8 mouse cellular contexts compared by ENCODE assay signal in genomic region chr12:80110546-80110870, GRCm38 (mm10). TPM values are rescaled to one million over a fixed set of nuclear protein-coding genes. Genes with fewer than 3 reads are reported as not detected.
A peak's percentile ranks its signal among the peaks of the same experiment; 100 is the strongest.
DNase-seq lines count a peak whose midpoint lies in the region; ATAC-seq lines count a peak whose summit lies in the region.

No protein-coding gene starts in this region.

- peak; percentile 45 for DNase-seq in kidney, adult 9 months
- DNase-seq in kidney, adult 11 months, result no peak
- DNase-seq in midbrain, embryonic 14.5 days, result no peak
- DNase-seq in frontal cortex, postnatal 36 days (ENCODE audit: low spot score in 2 of 2), result no peak
- no peak for DNase-seq in adrenal gland, adult 18-20 months (ENCODE audit: low spot score in 2 of 2)
- DNase-seq in thymus, postnatal 25 days, result no peak

- H3K9me3 ChIP-seq in hindbrain, embryonic 13.5 days, result no peaks in the 10 kb centered on the region
- H3K9me3 ChIP-seq in midbrain, embryonic 14.5 days (ENCODE audit: control insufficient read depth, low read length), result no peaks in the 10 kb centered on the region

- 0% methylated on average over 9 of the region's 9 CpGs for WGBS in hindbrain, embryonic 13.5 days
- WGBS in midbrain, embryonic 14.5 days, result under 1% methylated on average over 9 of the region's 9 CpGs

- H3K27me3 ChIP-seq in hindbrain, embryonic 13.5 days, result peaks cover 37% of the 10 kb centered on the region
- peaks cover 34% of the 10 kb centered on the region for H3K27me3 ChIP-seq in midbrain, embryonic 14.5 days (ENCODE audit: control insufficient read depth, insufficient read depth, low read length)

- peak overlapping the region; percentile 55 for H3K27ac ChIP-seq in brown adipose tissue, adult 24 weeks (replicated peaks; ENCODE audit: low read depth, low read length)
- H3K27ac ChIP-seq in hindbrain, embryonic 13.5 days, result peak overlapping the region; percentile 82
- peak overlapping the region; percentile 75 for H3K27ac ChIP-seq in midbrain, embryonic 14.5 days (replicated peaks; ENCODE audit: low read depth, low read length)

- peaks cover 3% of the 10 kb centered on the region; the same call in 1 of the 2 replicates for H3K4me1 ChIP-seq in brown adipose tissue, adult 24 weeks (ENCODE audit: control insufficient read depth, insufficient read depth, insufficient read length, low read length)
- H3K4me1 ChIP-seq in hindbrain, embryonic 13.5 days (replicated peaks), result peaks cover 41% of the 10 kb centered on the region
- peaks cover 14% of the 10 kb centered on the region for H3K4me1 ChIP-seq in midbrain, embryonic 14.5 days (ENCODE audit: control insufficient read depth, insufficient read depth, low read length)

- H3K9ac ChIP-seq in hindbrain, embryonic 13.5 days, result peak overlapping the region; percentile 89
- H3K9ac ChIP-seq in midbrain, embryonic 14.5 days (replicated peaks; ENCODE audit: low read length), result peak overlapping the region; percentile 77

- peak overlapping the region; percentile 95 for H3K4me3 ChIP-seq in brown adipose tissue, adult 24 weeks (ENCODE audit: insufficient read depth, low read depth, low read length)
- H3K4me3 ChIP-seq in hindbrain, embryonic 13.5 days, result peak overlapping the region; percentile 64
- peak overlapping the region; percentile 69 for H3K4me3 ChIP-seq in midbrain, embryonic 14.5 days (replicated peaks; ENCODE audit: low read depth, low read length)

- H3K4me2 ChIP-seq in hindbrain, embryonic 13.5 days, result peak overlapping the region; percentile 94
- H3K4me2 ChIP-seq in midbrain, embryonic 14.5 days (ENCODE audit: low read length), result peak overlapping the region; percentile 95

- H3K36me3 ChIP-seq in hindbrain, embryonic 13.5 days, result no peaks in the 10 kb centered on the region
- H3K36me3 ChIP-seq in midbrain, embryonic 14.5 days (ENCODE audit: control insufficient read depth, insufficient read depth, low read length), result peaks cover 7% of the 10 kb centered on the region; the same call in 1 of the 2 replicates

- ATAC-seq in hindbrain, embryonic 13.5 days (ENCODE audit: low FRiP score), result no peak
- ATAC-seq in midbrain, embryonic 14.5 days (ENCODE audit: low FRiP score, low TSS enrichment), result no peak

RNA-seq across cellular contexts. Expression of gene Zfp36l1, which starts 2.3 kb away (rescaled TPM):
- 67.0 and 75.8 TPM in 2 replicates for polyA plus RNA-seq in brown adipose tissue, adult 24 weeks (2012; ENCODE audit: insufficient read depth, insufficient read length, missing spikeins)
- 44.6 and 53.1 TPM in 2 replicates for polyA plus RNA-seq in hindbrain, embryonic 13.5 days (2015; fragmentation: Nextera tagmentation; extraction: Ambion mirVana)
- 32.3 and 52.3 TPM in 2 replicates for polyA plus RNA-seq in midbrain, embryonic 14.5 days (2014; fragmentation: Nextera tagmentation; extraction: Ambion mirVana)
- total RNA-seq in adrenal gland, adult 18-20 months (2021), result 100 to 1,000 TPM; 172 to 225 TPM
